Mouse (Mus musculus) heart, adult 2 months (tissue): Measurements from ENCODE around the gene Mamdc2.

Source experiments
- CTCF ChIP-seq: fragments of 200-600 bp; IDR thresholded peaks from 2 replicates; pipeline ENCODE4 v1.8.1; 2022; ENCODE audit warnings: antibody characterized with exemption, mild to moderate bottlenecking, moderate library complexity
- EP300 ChIP-seq: fragments of 200-500 bp; IDR thresholded peaks from 2 replicates; pipeline ENCODE4 v1.6.1; 2011; ENCODE audit warnings: low read depth, low read length, control low read depth; ENCODE audit not compliant: insufficient read depth

DNA sequence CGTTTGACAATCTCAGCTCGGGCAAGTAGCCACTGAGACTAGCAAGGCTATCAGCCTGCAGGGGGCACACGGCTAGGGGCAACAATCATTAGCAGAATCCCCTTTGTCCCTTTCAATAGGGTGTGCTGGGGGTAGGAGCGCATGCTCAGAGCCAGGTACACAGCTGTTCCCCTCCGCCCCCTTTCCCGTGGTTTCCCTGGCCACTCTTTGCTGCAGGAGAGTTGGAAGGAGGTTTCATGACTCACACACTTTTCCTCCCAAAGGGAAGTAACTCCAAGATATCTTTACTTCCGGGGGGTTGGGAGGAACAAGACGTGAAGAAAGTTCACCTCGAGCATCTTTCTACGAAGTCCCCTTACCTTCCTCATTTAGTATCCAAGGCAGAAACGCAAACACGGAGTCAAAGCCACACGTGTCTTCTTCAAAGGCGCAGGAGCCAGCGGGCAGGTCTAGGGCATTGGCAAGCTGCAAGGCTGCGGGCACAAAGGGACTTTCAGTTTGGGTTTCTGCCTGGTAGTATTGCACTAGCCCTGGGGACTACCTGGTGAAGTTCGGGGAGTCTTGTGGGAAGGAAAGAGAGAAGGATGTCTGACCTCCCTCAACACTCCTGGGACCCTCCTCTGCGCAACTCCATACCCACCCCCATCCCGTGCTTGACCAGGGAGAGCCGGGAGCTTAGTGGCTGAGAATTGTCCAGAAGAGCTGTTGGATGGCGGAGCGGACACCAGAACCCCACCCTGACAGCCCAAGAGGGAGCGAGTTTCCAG lies 838 bp downstream of the Mamdc2 start:
- TF ChIP-seq CTCF, result peak; percentile 47
- TF ChIP-seq EP300, result no peak
